Mouse (Mus musculus) cortical plate, adult 2 months (tissue): ENCODE measurements around the gene Zfhx3.

Source experiments
- CTCF ChIP-seq: fragments of 200-500 bp; IDR thresholded peaks from 2 replicates; pipeline ENCODE4 v1.5.1; 2011; ENCODE audit warnings: mild to moderate bottlenecking, control low read depth, low read length; ENCODE audit not compliant: insufficient read depth; ENCODE audit errors: extremely low read depth
- POLR2A ChIP-seq: fragments of 200-500 bp; IDR thresholded peaks from 2 replicates; pipeline ENCODE4 v1.6.1; 2011; ENCODE audit warnings: mild to moderate bottlenecking, low read length, control low read depth; ENCODE audit not compliant: insufficient read depth; ENCODE audit errors: extremely low read depth

GRCm38 (mm10) chr8:108215026-108215425 is 272.6 kb downstream of the Zfhx3 start:
- TF ChIP-seq CTCF (no peak), POLR2A (no peak)
